Mouse (Mus musculus): ENCODE measurements around the gene Adtrp. TPM values are rescaled to one million over a fixed set of nuclear protein-coding genes. Genes with fewer than 3 reads are reported as not detected.

Adtrp gene
- total RNA-seq, 2 experiments from 2014 or later, result not detected

DNA sequence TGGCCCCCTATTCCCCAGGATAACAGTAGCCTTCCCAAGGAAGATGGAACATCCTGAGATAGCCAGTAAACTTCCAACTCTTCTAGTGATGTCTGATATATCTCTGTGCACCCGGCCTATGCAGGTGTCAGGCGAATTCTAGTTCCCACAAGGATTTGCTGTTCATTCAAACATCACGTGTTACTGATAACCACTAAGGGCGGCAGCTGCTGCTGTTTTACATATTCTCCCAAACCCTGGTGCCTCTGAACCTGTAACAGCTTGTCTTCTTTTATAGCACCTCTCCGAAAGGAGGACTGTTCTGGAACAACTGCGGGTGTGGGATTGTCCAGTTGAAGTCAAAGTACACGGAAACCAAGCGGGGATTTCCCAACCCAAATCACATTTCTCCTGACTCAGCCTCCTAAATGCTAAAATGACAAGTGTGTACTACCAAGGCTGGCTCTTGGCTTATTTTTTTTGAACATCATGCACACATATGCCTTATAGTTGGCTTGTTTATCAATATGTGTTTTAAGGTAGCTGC lies 13.8 kb downstream of the Adtrp start:
- ATAC-seq (replicated peaks; ENCODE audit: poor library complexity, severe bottlenecking), result no peak

- ATAC-seq (replicated peaks; ENCODE audit: poor library complexity, severe bottlenecking), result peak; percentile 40; the same call in 1 of the 2 replicates
Observed at GRCm38 (mm10) chr13:41828296-41828754, 19.2 kb downstream of the Adtrp start.

- ATAC-seq (replicated peaks; ENCODE audit: poor library complexity, severe bottlenecking), result no peak
Observed at GRCm38 (mm10) chr13:41827581-41827980, 19.9 kb downstream of the Adtrp start.

DNA sequence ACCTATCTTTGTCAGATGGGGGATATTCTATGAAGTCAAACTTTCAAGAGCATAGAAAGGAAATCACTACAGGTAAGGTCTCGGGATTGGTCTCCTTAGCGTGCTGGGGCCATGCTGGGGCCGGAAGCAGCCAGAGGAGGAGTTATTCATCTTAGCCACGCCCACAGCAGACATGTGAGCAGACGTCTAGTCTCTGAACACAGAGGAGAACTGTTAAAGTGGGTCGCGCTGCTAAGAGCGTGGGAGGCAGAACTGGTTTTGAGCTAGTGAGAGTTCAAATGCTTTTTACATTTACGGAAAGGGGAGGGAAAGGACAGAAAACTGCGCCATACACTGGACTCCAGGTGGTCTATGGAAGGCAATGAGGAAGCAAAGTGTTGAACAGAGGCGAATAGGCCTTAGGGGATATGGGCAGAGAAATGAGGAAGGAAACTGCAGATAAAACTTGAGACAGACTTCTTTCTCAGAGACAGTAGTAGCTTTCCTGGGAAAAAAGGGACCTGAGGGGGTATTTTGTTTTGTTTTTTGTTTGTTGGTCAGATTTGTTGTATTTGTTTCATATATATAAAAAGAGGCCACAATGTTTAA lies 22.0 kb downstream of the Adtrp start:
- peak; percentile 85 for ATAC-seq (replicated peaks; ENCODE audit: poor library complexity, severe bottlenecking)

GRCm38 (mm10) chr13:41823077-41823476 lies 24.4 kb downstream of the Adtrp start:
- ATAC-seq (replicated peaks; ENCODE audit: poor library complexity, severe bottlenecking), result no peak

GRCm38 (mm10) chr13:41822617-41823016 lies 24.9 kb downstream of the Adtrp start:
- ATAC-seq (replicated peaks; ENCODE audit: poor library complexity, severe bottlenecking), result no peak

- no peak for ATAC-seq (replicated peaks; ENCODE audit: poor library complexity, severe bottlenecking)
Observed at GRCm38 (mm10) chr13:41822091-41822490, 25.4 kb downstream of the Adtrp start.

DNA sequence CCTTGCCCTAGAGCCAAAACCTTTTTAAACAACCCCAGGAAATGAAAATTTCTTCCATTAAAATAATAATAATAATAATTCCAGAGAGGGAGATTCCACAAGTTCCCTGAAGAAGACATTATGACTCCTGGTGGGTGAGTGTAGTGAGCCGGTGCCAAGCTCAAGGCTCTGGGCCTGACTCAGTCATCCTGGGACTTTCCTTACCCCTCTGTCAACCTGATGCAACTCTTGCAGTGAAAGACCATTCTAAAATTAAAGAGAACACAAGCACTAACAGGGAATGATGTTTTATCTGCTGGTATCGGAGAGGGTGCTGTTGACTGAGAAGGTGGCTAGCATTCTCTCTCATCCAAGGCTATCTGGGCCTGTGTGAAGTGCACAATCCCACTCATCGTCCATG lies 26.5 kb downstream of the Adtrp start:
- ATAC-seq (replicated peaks; ENCODE audit: poor library complexity, severe bottlenecking), result no peak

- ATAC-seq (replicated peaks; ENCODE audit: poor library complexity, severe bottlenecking), result peak; percentile 15
Observed at GRCm38 (mm10) chr13:41819918-41820317, 27.6 kb downstream of the Adtrp start.

DNA sequence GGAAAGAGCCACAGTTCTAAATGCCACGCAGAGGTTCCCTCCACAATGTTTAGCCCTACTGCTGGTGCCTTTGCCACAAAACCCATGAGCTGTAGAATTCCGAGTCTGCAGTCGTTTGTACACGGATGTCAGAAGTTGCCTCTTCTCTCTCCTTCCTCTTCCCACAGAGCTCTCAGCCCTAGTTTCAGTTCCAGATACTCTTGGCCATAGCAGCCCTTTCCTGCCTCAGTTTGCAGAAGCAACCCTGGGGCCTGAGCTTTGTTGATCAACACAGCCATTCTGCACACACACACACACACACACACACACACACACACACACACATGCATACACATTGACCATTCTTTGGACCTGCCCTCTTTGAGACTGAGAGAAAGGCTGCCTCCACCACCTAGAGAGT lies 28.0 kb downstream of the Adtrp start:
- ATAC-seq (replicated peaks; ENCODE audit: poor library complexity, severe bottlenecking), result peak; percentile 88

DNA sequence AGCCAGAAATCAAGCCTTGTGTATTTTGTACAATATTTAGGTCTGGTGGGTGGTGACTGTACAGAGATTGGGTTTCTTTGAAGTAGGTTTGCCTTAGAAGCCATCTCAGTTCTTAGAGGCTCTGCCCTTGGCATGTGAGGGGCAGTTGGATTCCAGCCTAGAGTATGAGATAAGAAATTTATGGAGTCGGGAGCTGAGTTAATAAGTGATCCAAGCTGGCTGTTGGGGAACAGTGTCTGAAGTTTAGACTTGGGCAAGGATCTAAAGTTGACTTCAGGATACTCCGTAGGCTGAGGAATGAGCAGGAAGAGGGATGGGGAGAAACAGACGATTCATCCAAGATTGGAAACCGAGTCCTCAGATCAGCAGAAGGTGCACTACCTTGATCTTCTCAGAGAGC lies 29.9 kb downstream of the Adtrp start:
- no peak for ATAC-seq (replicated peaks; ENCODE audit: poor library complexity, severe bottlenecking)

GRCm38 (mm10) chr13:41816643-41817042 lies 30.8 kb downstream of the Adtrp start:
- ATAC-seq (replicated peaks; ENCODE audit: poor library complexity, severe bottlenecking), result no peak

GRCm38 (mm10) chr13:41810776-41811175 lies 36.7 kb downstream of the Adtrp start:
- ATAC-seq (replicated peaks; ENCODE audit: poor library complexity, severe bottlenecking), result no peak

GRCm38 (mm10) chr13:41807815-41808214 lies 39.7 kb downstream of the Adtrp start:
- ATAC-seq (replicated peaks; ENCODE audit: poor library complexity, severe bottlenecking), result no peak

GRCm38 (mm10) chr13:41807300-41807699 lies 40.2 kb downstream of the Adtrp start:
- ATAC-seq (replicated peaks; ENCODE audit: poor library complexity, severe bottlenecking), result no peak

DNA sequence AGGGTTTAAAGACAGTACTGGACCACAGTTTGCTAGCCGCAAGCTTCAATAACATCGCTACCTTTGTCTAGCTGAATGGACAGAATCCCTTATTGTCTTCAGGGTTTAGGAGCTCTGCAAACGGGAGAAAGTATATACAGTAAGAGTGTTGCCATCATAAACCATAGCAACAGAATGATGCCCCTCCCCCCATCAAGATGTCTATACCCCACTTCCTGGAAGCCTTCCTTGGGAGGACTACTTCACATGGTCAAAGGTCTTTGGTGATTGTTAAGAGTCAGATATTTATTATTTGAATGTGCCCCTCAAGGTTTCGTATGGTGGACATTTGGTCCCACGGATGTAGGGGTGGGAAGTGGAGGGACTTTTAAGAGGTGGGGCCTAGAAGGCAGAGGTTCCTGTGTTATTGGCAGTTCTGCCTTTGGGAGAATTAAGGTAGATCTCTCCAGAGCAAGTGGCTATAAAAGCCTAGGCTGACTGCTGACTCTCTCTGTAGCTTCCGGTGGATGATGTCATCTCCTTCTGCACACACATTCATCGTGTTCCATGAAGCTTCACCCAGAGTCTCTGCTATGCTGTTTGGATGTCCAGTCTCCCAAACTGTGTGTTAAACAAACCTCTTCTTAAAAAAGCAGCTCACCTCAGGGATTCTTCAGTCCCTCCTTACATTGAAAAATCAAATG lies 42.2 kb downstream of the Adtrp start:
- ATAC-seq (replicated peaks; ENCODE audit: poor library complexity, severe bottlenecking), result no peak

DNA sequence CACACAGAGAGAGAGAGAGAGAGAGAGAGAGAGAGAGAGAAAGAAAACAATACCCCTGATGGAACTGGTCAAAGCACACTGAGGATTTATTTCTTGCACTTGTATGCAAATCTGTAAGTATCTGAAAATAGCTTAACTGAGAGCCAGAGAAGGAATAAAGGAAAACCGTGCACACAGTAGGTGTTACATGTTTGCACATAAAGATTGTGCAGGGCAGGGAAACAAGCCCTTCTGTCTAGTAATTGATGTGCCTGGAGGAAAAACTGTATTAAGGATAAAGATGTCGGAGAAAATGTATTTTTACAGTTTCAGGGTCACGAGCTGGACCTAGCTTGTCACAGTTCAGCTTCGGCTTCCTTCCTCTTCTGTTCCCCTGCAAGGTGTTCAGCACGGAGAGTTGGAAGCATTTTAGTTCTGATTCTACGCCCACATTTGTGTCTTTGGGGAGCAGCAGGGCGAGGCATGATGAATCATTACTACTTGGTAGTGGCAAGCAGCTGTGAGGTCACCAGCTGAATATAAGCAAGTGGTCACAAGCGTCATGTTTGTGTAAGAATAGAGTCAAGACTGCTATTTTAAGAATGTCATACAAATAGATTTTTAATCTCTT lies 43.7 kb downstream of the Adtrp start:
- peak; percentile 53 for ATAC-seq (replicated peaks; ENCODE audit: poor library complexity, severe bottlenecking)

- ATAC-seq (replicated peaks; ENCODE audit: poor library complexity, severe bottlenecking), result peak; percentile 50; the same call in 1 of the 2 replicates
Observed at GRCm38 (mm10) chr13:41801177-41801636, 46.3 kb downstream of the Adtrp start.

DNA sequence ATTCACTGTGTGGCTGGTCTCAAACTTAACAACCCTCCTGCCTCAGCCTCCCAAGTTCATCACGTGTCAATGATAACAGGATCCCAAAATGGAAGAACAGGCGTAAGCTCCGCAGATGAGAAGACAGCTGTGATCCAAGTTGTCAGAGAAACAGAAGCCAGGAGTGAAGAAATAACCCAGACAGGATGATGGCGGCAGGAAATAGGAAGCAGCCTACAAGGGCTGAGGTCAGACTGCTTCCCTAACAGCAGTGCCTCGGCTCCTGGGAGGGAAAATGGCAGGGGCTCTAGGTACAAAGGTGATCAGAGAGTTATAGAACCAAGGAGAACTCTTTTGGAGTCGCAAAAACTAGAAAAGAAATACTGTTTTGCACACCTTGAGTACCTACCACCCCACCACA lies 54.6 kb downstream of the Adtrp start:
- peak; percentile 81 for ATAC-seq (replicated peaks; ENCODE audit: poor library complexity, severe bottlenecking)

- peak; percentile 47 for ATAC-seq (replicated peaks; ENCODE audit: poor library complexity, severe bottlenecking)
Observed at GRCm38 (mm10) chr13:41787863-41788536, 59.5 kb downstream of the Adtrp start.

GRCm38 (mm10) chr13:41786640-41787039 lies 60.8 kb downstream of the Adtrp start:
- peak; percentile 66 for ATAC-seq (replicated peaks; ENCODE audit: poor library complexity, severe bottlenecking)

Measured in granulocyte monocyte progenitor cell, adult 5-6 weeks (primary cell).